Mouse (Mus musculus): ENCODE data around the gene Bicral.

DNA sequence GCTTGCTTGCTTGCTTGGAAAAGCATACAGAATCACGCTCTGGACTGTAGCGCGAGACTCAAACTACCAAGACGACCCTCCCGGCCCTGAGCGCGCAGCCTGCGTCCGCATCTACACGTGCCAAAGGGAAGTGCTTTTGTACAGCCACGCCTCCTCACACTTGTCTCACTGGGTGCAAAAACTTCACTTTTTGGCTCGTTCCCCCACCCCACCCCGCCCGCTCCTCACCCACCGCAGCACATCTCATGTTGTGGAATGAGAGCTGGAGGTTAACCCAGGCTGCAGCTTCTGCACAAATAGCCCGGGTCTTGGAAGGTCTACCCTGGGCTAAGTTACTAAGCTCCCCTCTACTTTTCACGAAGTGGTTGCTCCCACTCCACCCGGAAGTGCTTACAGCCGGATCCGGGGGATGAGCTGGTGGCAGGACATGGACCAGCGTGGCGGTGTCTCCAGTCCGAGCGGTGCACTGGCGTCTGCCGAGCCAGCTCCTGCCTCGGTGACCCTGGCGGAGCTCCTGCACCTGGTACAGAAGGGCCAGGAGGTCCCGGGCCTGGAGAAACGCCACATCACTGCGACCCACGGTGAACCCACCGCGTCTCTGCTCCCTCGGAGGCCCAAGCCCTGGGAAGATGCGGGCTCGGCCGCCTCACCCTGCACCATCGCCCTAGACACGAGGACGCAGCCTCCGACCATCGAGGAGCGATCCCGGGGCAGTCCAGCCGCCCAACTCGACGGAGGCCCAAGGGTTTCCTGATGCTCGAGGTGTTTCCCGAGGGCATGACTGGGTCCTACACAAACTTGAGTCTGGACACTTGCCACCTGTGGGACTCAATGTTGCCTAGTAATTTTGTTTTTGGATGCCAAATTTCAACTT, 85.6 kb downstream of the Bicral start, which contains the start of gene 2310039H08Rik:
- peak; percentile 93 for TF ChIP-seq POLR2A (IDR thresholded peaks at IDR 0.05; ENCODE audit: borderline replicate concordance, extremely low read depth, low read depth, low read length)
- TF ChIP-seq CTCF (IDR thresholded peaks at IDR 0.05; ENCODE audit: insufficient read depth, low read length), result no peak
